Mouse (Mus musculus) CH12.LX (cell line): ENCODE results near the gene Trpc4ap.
A peak's percentile ranks its signal among the peaks of the same experiment; 100 is the strongest.

Experiments used
- CHD1 ChIP-seq: IDR thresholded peaks from 2 replicates; pipeline ENCODE4 v1.6.1; 2012; ENCODE audit warnings: low read depth, low read length, improper control_type of control experiment, inconsistent platforms
- HCFC1 ChIP-seq: IDR thresholded peaks from 2 replicates; pipeline ENCODE4 v1.6.1; 2012; ENCODE audit warnings: low read depth, mild to moderate bottlenecking, inconsistent platforms, low read length, improper control_type of control experiment
- JUND ChIP-seq: conservative IDR thresholded peaks from 2 replicates; pipeline ENCODE4 v1.6.1; 2011; ENCODE audit warnings: low read depth, low read length, improper control_type of control experiment
- POLR2A ChIP-seq: IDR thresholded peaks from 2 replicates; pipeline ENCODE4 v1.6.1; 2011; ENCODE audit warnings: low read depth, mild to moderate bottlenecking, improper control_type of control experiment, low read length
- UBTF ChIP-seq: IDR thresholded peaks from 2 replicates; pipeline ENCODE4 v1.6.1; 2012; ENCODE audit warnings: low read depth, mild to moderate bottlenecking, inconsistent platforms, low read length, improper control_type of control experiment, moderate library complexity

DNA sequence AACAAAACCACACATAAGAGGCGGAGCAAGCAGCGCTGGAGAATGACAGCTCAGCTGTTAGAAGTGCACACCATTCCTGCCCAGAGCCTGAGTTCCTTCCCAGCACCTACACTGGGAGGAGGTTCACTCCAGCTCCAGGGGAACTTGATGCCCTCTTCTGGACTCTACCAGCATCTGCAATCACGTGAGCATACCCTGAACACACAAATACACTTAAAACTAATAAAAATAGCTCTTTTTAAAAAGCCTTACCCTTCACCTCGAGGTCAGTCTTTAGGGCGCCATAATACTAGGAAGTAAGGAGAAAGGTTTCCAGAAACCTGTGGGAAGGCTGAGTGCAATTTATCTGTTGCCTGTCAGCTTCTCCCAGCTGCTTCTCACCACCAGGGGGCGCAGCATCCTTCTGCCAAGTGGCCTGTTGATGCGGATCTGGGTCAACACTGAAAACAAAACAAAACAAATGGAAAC, 3.9 kb upstream of the Trpc4ap start:
- TF ChIP-seq POLR2A (no peak), JUND (no peak), HCFC1 (0 out of 2 replicates have a peak, but pooled peaks have one; percentile 11), UBTF (no peak), CHD1 (no peak)
